Mouse (Mus musculus): ENCODE measurements around the gene Ikzf4. TPM values are rescaled to one million over a fixed set of nuclear protein-coding genes. Genes with fewer than 3 reads are reported as not detected.
A peak's percentile ranks its signal among the peaks of the same experiment; 100 is the strongest.
"Not testable (repeated sequence)": the region's sequence is repeated elsewhere in the genome, so short reads cannot be mapped to it uniquely, and the experiment has no call there.

Ikzf4 gene
- polyA plus RNA-seq, 1 experiment from 2014 or later, result 0.18 TPM

GRCm38 (mm10) chr10:128635697-128636096 is 10.1 kb downstream of the Ikzf4 start:
- no peaks in the 10 kb centered on the region for H3K27me3 ChIP-seq (ENCODE audit: insufficient read depth, low read length)

GRCm38 (mm10) chr10:128631571-128631970 is 14.2 kb downstream of the Ikzf4 start:
- WGBS (ENCODE audit: insufficient replicate concordance), result 34% methylated on average over 6 of the region's 6 CpGs
- Histone ChIP-seq H3K9me3 (ENCODE audit: low read length) (no peaks in the 10 kb centered on the region), H3K27ac (ENCODE audit: low read depth) (no peak overlapping the region), H3K4me2 (ENCODE audit: low read depth, low read length) (no peak overlapping the region), H3K4me1 (ENCODE audit: insufficient read depth) (peaks cover 9% of the 10 kb centered on the region), H3K36me3 (replicated peaks; ENCODE audit: insufficient read depth, low read length) (no peaks in the 10 kb centered on the region), H3K4me3 (ENCODE audit: low read depth, low read length) (no peak overlapping the region), H3K9ac (replicated peaks) (no peak overlapping the region), H3K27me3 (ENCODE audit: insufficient read depth, low read length) (no peaks in the 10 kb centered on the region)
- ATAC-seq (no peak), DNase-seq (no peak)
- no peak for TF ChIP-seq CTCF (IDR thresholded peaks at IDR 0.05; ENCODE audit: low read depth)
- TF ChIP-seq EP300 (IDR thresholded peaks at IDR 0.05; ENCODE audit: low read depth), result no peak

More at GRCm38 (mm10) chr10:128635697-128636096, 10.1 kb downstream of the Ikzf4 start:
- peak; percentile 98 for ATAC-seq
- peak; percentile 83 for DNase-seq
- Histone ChIP-seq H3K27ac (ENCODE audit: low read depth) (peak overlapping the region; percentile 91), H3K4me1 (ENCODE audit: insufficient read depth) (peaks cover 3% of the 10 kb centered on the region; the same call in 1 of the 2 replicates), H3K9ac (replicated peaks) (no peak overlapping the region), H3K9me3 (ENCODE audit: low read length) (no peaks in the 10 kb centered on the region), H3K4me3 (ENCODE audit: low read depth, low read length) (no peak overlapping the region), H3K36me3 (replicated peaks; ENCODE audit: insufficient read depth, low read length) (no peaks in the 10 kb centered on the region), H3K4me2 (ENCODE audit: low read depth, low read length) (peak overlapping the region; percentile 30; the same call in 1 of the 2 replicates)
- WGBS (ENCODE audit: insufficient replicate concordance), result 74% methylated on average over 13 of the region's 13 CpGs
- TF ChIP-seq EP300 (IDR thresholded peaks at IDR 0.05; ENCODE audit: low read depth), result no peak
- no peak for TF ChIP-seq CTCF (IDR thresholded peaks at IDR 0.05; ENCODE audit: low read depth)

- not testable (repeated sequence) for H3K9me3 ChIP-seq (ENCODE audit: low read length); H3K27me3 ChIP-seq (ENCODE audit: insufficient read depth, low read length)
- 73% methylated on average over 5 of the region's 5 CpGs for WGBS (ENCODE audit: insufficient replicate concordance)
These were observed 15.5 kb downstream of the Ikzf4 start for GRCm38 (mm10) chr10:128630306-128630705.

GRCm38 (mm10) chr10:128629746-128630145 is 16.0 kb downstream of the Ikzf4 start:
- H3K9me3 ChIP-seq (ENCODE audit: low read length), result no peaks in the 10 kb centered on the region
- WGBS (ENCODE audit: insufficient replicate concordance), result 52% methylated on average over 2 of the region's 2 CpGs

More at GRCm38 (mm10) chr10:128630306-128630705, 15.5 kb downstream of the Ikzf4 start:
- ATAC-seq; H3K36me3 ChIP-seq (replicated peaks; ENCODE audit: insufficient read depth, low read length); H3K27ac ChIP-seq (ENCODE audit: low read depth); H3K4me2 ChIP-seq (ENCODE audit: low read depth, low read length); H3K4me3 ChIP-seq (ENCODE audit: low read depth, low read length); H3K9ac ChIP-seq (replicated peaks); DNase-seq: not testable (repeated sequence)
- H3K4me1 ChIP-seq (ENCODE audit: insufficient read depth), result peaks cover 13% of the 10 kb centered on the region

GRCm38 (mm10) chr10:128627398-128628317 is 18.1 kb downstream of the Ikzf4 start:
- H3K9ac ChIP-seq (replicated peaks), result no peak overlapping the region
- DNase-seq (no peak), ATAC-seq (no peak)
- WGBS (ENCODE audit: insufficient replicate concordance), result 63% methylated on average over 10 of the region's 10 CpGs
- H3K4me2 ChIP-seq (ENCODE audit: low read depth, low read length), result no peak overlapping the region
- peaks cover 16% of the 10 kb centered on the region for H3K4me1 ChIP-seq (ENCODE audit: insufficient read depth)
- H3K9me3 ChIP-seq (ENCODE audit: low read length), result no peaks in the 10 kb centered on the region
- no peak overlapping the region for H3K4me3 ChIP-seq (ENCODE audit: low read depth, low read length)
- peaks cover 12% of the 10 kb centered on the region for H3K36me3 ChIP-seq (replicated peaks; ENCODE audit: insufficient read depth, low read length)
- no peak for TF ChIP-seq CTCF (IDR thresholded peaks at IDR 0.05; ENCODE audit: low read depth)
- peak; percentile 48 for TF ChIP-seq EP300 (IDR thresholded peaks at IDR 0.05; ENCODE audit: low read depth)
- H3K27ac ChIP-seq (ENCODE audit: low read depth), result 0 out of 2 replicates have a peak overlapping the region, but pooled peaks have one; percentile 7
- H3K27me3 ChIP-seq (ENCODE audit: insufficient read depth, low read length), result no peaks in the 10 kb centered on the region

More at GRCm38 (mm10) chr10:128629746-128630145, 16.0 kb downstream of the Ikzf4 start:
- TF ChIP-seq CTCF (IDR thresholded peaks at IDR 0.05; ENCODE audit: low read depth) (no peak), EP300 (IDR thresholded peaks at IDR 0.05; ENCODE audit: low read depth) (peak; percentile 85)
- DNase-seq (no peak), ATAC-seq (no peak)
- Histone ChIP-seq H3K9ac (replicated peaks) (no peak overlapping the region), H3K4me2 (ENCODE audit: low read depth, low read length) (no peak overlapping the region), H3K4me3 (ENCODE audit: low read depth, low read length) (no peak overlapping the region), H3K36me3 (replicated peaks; ENCODE audit: insufficient read depth, low read length) (peaks cover 2% of the 10 kb centered on the region; the same call in 1 of the 2 replicates), H3K27me3 (ENCODE audit: insufficient read depth, low read length) (no peaks in the 10 kb centered on the region), H3K27ac (ENCODE audit: low read depth) (no peak overlapping the region), H3K4me1 (ENCODE audit: insufficient read depth) (peaks cover 16% of the 10 kb centered on the region)
